Mouse (Mus musculus) heart, postnatal 0 days (tissue): ENCODE measurements around the gene Brwd3. TPM values are rescaled to one million over a fixed set of nuclear protein-coding genes. Genes with fewer than 3 reads are reported as not detected.

Experiments
- ATAC-seq: fragments of 200-750 bp; cut with Nextera tagmentation; 2 replicates; pipeline ENCODE4 v1.8.0; 2017; ENCODE audit warnings: low read depth, moderate number of reproducible peaks, moderate library complexity; ENCODE audit not compliant: insufficient read depth
- DNase-seq: peaks from one replicate; pipeline ENCODE4 v3.0.0-alpha.2; 2016; ENCODE audit warnings: low spot score
- H3K27ac ChIP-seq: fragments of 300-500 bp; sonication (generic); 2 replicates; pipeline ENCODE4 v1.5.1; 2014; ENCODE audit warnings: low read depth, mild to moderate bottlenecking
- H3K27me3 ChIP-seq: fragments of 300-500 bp; sonication (generic); 2 replicates; pipeline ENCODE4 v1.6.1; 2014; ENCODE audit warnings: low read length, mixed read lengths; ENCODE audit not compliant: control insufficient read depth, insufficient read depth
- H3K36me3 ChIP-seq: fragments of 300-500 bp; sonication (generic); replicated peaks from 2 replicates; pipeline ENCODE4 v1.6.1; 2014; ENCODE audit warnings: low read length, mixed read lengths; ENCODE audit not compliant: control insufficient read depth, insufficient read depth
- H3K4me1 ChIP-seq: fragments of 300-500 bp; sonication (generic); 2 replicates; pipeline ENCODE4 v1.6.1; 2014; ENCODE audit warnings: antibody characterized with exemption; ENCODE audit not compliant: control insufficient read depth, insufficient read depth
- H3K4me2 ChIP-seq: fragments of 300-500 bp; sonication (generic); 2 replicates; pipeline ENCODE4 v1.6.1; 2014; ENCODE audit warnings: low read depth, mild to moderate bottlenecking, low read length, moderate library complexity
- H3K4me3 ChIP-seq: fragments of 300-500 bp; sonication (generic); 2 replicates; pipeline ENCODE4 v1.5.1; 2014; ENCODE audit warnings: low read depth, low read length
- H3K9ac ChIP-seq: fragments of 300-500 bp; sonication (generic); replicated peaks from 2 replicates; pipeline ENCODE4 v1.6.1; 2014; ENCODE audit warnings: low read depth, low read length, mixed read lengths
- H3K9me3 ChIP-seq: fragments of 300-500 bp; sonication (generic); replicated peaks from 2 replicates; pipeline ENCODE4 v1.6.1; 2016; ENCODE audit warnings: low read length; ENCODE audit not compliant: control insufficient read depth
- CTCF ChIP-seq: IDR thresholded peaks from 2 replicates; pipeline ENCODE4 v1.5.1; 2016; ENCODE audit warnings: antibody characterized with exemption, control low read depth, low read depth
- EP300 ChIP-seq: IDR thresholded peaks from 2 replicates; pipeline ENCODE4 v1.6.1; 2016; ENCODE audit warnings: antibody characterized with exemption, low read depth
- WGBS: fragments of 180-500 bp; shearing (Covaris S2); extraction: QIAGEN DNeasy Blood & Tissue Kit; methylation state at CpG from one replicate; pipeline ENCODE4 v1.1.7; 2014; 5-methylcytosine and 5-hydroxymethylcytosine counted together
- polyA plus RNA-seq: library from polyadenylated mRNA; unstranded; fragments of >200 nt; fragmentation: Nextera tagmentation; extraction: Ambion mirVana; gene quantifications from 2 replicates; pipeline ENCODE4 v1.2.1, GENCODE M21; 2015
- total RNA-seq: library from RNA; depleted of rRNA; stranded (reverse); fragments of >200 nt; gene quantifications from 2 replicates; pipeline ENCODE4 v1.2.3, GENCODE M21; 2014; ENCODE audit warnings: low replicate concordance

The Brwd3 gene
- total and polyA plus RNA-seq, 2 experiments from 2014 or later, result 1.2 to 1.7 TPM

DNA sequence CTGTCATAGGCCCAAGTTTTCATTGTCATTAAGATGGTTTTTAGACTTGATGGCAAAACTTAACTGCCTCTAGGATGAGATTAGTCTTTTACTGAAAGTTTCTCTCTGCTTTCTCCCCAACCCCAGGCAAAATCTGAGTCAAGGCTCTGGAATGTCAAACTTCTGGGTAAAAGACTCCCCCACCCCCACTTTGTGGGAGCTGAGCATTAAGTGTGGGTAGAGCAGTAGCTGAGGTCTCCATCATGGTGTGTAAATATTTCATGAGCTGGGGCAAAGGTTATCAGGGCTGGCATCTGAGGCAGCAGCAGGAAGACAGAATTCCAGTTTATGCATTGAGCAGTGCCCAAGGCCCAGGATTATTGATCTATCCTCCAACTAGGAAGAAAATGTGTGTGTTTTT, 102.4 kb downstream of the Brwd3 start:
- Histone ChIP-seq H3K4me1 (no peaks in the 10 kb centered on the region), H3K9me3 (no peaks in the 10 kb centered on the region), H3K27ac (no peak overlapping the region), H3K4me3 (no peak overlapping the region), H3K27me3 (no peaks in the 10 kb centered on the region), H3K4me2 (no peak overlapping the region), H3K36me3 (no peaks in the 10 kb centered on the region), H3K9ac (no peak overlapping the region)
- ATAC-seq (no peak), DNase-seq (no peak)
- TF ChIP-seq CTCF (no peak), EP300 (no peak)

DNA sequence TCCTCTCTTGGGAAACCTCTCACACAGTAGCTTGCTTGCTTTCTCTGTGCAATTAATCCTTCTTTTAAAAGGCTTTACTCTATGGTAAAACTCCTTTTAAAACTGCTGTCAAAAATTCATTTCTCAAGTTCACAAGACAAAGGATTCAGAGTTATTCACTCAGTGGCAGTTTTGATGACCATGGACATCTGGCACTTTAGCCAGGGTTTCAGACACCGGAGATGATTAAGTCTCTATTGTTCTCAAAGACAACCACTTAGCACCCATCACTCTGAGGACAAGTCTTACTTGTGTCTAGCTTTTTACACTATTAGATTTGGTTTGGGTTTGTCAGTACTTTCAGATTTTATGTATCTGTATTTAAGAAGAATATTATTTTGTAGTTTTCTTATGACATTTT, 104.6 kb downstream of the Brwd3 start:
- 32% methylated on average over 1 of the region's 1 CpGs for WGBS
- no peak overlapping the region for H3K27ac ChIP-seq

DNA sequence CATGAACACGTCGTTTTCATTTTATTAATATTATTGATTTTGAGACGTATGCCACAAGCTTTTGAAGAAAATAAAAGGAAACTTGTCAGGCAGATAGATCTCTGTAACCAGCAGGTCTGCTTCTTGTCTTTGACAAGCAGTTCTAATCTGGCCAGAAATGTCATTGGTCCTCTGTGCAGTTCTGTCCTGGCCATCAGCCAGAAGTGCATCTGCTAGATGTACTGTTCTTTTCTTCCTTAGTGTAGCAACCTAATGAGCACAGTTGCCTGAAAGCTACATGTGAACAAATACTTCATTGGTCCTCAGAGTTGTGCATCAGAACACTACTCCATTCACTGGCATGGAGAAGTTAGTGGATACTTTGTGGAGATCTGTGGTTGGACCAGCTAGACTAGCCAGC, 105.1 kb downstream of the Brwd3 start:
- DNase-seq (no peak), ATAC-seq (no peak)
- WGBS, result 44% methylated on average over 3 of the region's 3 CpGs
- no peak overlapping the region for H3K4me3 ChIP-seq
- no peak overlapping the region for H3K9ac ChIP-seq
- H3K4me2 ChIP-seq, result no peak overlapping the region
- no peaks in the 10 kb centered on the region for H3K27me3 ChIP-seq
- H3K9me3 ChIP-seq, result no peaks in the 10 kb centered on the region
- H3K27ac ChIP-seq, result no peak overlapping the region
- no peaks in the 10 kb centered on the region for H3K4me1 ChIP-seq
- TF ChIP-seq EP300 (no peak), CTCF (no peak)
- H3K36me3 ChIP-seq, result no peaks in the 10 kb centered on the region

More for the DNA sequence above, 104.6 kb downstream of the Brwd3 start:
- Histone ChIP-seq H3K9me3 (no peaks in the 10 kb centered on the region), H3K4me1 (no peaks in the 10 kb centered on the region), H3K4me3 (no peak overlapping the region), H3K4me2 (no peak overlapping the region), H3K36me3 (no peaks in the 10 kb centered on the region), H3K27me3 (no peaks in the 10 kb centered on the region), H3K9ac (no peak overlapping the region)
- DNase-seq (no peak), ATAC-seq (no peak)
- TF ChIP-seq EP300, result no peak
- TF ChIP-seq CTCF, result no peak

DNA sequence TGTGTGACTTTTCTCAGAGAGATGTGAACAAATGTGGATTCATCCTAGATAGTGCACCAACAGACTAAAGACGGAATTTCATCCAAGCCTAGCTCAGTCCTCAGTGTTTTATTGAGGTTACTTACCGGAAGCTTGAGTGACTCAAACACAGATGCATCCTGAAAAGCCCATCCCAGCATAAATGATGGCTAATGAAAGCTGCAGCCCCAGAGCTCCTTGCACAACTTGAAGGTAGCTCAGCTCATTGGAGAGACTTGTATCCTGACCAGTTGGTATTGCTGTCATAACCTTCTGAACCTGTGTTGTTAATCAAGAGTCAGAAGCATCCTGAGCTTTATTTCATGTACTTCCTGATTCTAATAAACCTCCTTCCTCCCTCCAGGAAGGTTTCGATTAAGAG, 105.8 kb downstream of the Brwd3 start:
- Histone ChIP-seq H3K9me3 (no peaks in the 10 kb centered on the region), H3K4me1 (no peaks in the 10 kb centered on the region), H3K9ac (no peak overlapping the region), H3K36me3 (no peaks in the 10 kb centered on the region), H3K27ac (no peak overlapping the region), H3K27me3 (no peaks in the 10 kb centered on the region), H3K4me2 (no peak overlapping the region), H3K4me3 (no peak overlapping the region)
- TF ChIP-seq CTCF, result no peak
- no peak for TF ChIP-seq EP300
- ATAC-seq (no peak), DNase-seq (no peak)
- 61% methylated on average over 3 of the region's 3 CpGs for WGBS

DNA sequence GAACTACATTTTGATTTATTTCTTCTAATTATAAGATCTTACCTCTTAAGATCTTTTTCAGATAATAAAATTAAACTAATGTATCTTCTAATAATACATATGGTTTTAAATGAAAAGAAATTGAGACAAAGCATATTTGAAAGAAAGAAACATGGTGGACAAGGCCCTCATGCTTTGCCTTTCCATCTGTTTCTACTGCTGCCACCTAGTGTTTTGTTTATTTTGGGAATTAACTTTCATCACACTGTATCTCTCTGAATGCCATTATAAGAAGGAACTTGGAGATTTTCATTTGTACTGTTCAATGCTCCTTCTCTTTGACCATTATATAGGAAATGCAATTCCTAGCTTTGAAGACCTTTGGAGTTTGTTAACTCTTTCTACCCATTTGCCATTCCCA, 109.9 kb downstream of the Brwd3 start:
- Histone ChIP-seq H3K4me2 (no peak overlapping the region), H3K36me3 (no peaks in the 10 kb centered on the region), H3K4me1 (no peaks in the 10 kb centered on the region), H3K9ac (no peak overlapping the region), H3K9me3 (no peaks in the 10 kb centered on the region), H3K4me3 (no peak overlapping the region), H3K27me3 (no peaks in the 10 kb centered on the region), H3K27ac (no peak overlapping the region)
- DNase-seq (no peak), ATAC-seq (no peak)
- TF ChIP-seq CTCF (no peak), EP300 (no peak)

DNA sequence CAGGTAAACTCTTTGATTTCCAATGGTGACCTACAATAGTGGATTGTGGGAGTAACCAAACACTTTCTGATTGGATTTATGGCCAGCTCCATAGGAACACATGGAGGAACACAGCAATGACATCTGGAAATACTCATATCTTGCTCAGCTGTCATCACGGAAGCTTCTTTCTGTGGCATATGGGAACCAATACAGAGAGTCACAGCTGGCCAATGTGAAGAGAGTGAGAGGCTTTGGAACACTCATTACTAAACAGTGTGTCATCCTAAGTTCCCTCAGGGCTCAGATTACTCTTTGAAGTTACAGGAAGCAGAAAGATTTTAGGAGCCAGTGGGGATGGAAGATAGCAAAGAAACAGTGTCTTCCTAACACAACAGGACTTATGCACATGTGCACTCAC, 111.7 kb downstream of the Brwd3 start:
- H3K9ac ChIP-seq, result no peak overlapping the region
- H3K4me3 ChIP-seq, result no peak overlapping the region
- no peak overlapping the region for H3K4me2 ChIP-seq
- H3K27me3 ChIP-seq, result no peaks in the 10 kb centered on the region
- WGBS, result 78% methylated on average over 1 of the region's 1 CpGs
- no peak overlapping the region for H3K27ac ChIP-seq
- DNase-seq, result no peak
- H3K9me3 ChIP-seq, result no peaks in the 10 kb centered on the region
- ATAC-seq, result no peak
- TF ChIP-seq CTCF, result no peak
- TF ChIP-seq EP300, result no peak
- no peaks in the 10 kb centered on the region for H3K36me3 ChIP-seq
- no peaks in the 10 kb centered on the region for H3K4me1 ChIP-seq
